Mouse (Mus musculus) thymus, postnatal 4 days (tissue): ENCODE measurements around the gene Ccl19.
"Not testable (repeated sequence)": the region's sequence is repeated elsewhere in the genome, so short reads cannot be mapped to it uniquely, and the experiment has no call there.

Source experiments
- DNase-seq: peaks from one replicate; pipeline ENCODE4 v3.0.0; 2021

The Ccl19 gene

DNA sequence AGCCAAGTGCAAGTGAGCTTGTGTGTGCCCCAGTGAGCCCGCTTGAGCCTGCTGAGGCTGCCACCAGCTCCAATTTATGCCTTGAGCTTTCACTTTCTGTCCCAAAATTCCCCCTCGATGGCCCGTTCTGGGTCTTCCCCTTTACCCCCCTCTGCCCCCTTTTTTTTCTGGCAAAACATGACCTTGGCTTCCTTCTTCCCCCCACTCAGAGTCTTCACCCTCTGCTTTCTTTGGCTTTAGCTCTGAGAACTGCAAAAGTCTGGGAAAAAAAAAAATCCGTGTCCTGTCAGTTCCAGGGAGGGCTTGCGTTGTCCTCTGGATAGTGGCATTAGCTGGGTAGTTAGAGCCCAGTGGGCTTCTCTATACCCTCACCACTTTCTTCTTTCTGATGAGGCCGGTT is at the start of gene Ccl19:
Gene Ccl19, minus strand, starts transcription at position 101 of the 400 bp plus-strand sequence.
- DNase-seq = not testable (repeated sequence)

DNA sequence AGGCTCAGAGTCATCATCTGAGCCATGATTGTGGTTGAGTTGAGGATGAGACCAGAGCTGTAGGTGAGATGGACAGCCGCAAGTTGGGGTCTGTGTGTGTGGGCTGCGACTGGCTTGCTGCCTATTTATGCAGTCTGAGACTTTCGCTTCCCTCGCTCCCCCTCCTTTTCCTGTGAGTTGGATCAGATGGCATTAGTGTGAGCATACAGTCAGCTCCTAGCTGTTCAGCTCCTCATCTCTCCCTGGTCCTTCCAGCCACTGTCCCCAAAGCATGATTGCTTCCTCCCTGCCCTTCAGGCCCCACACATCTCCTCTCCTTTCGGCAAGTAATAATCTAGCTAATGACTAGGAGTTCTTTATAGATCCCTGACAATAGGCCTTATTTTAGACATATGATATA is 17.5 kb upstream of the Ccl19 start, which contains the start of gene Ccl21a:
Gene Ccl21a, minus strand, starts transcription at position 101 of the 400 bp plus-strand sequence.
- not testable (repeated sequence) for DNase-seq

DNA sequence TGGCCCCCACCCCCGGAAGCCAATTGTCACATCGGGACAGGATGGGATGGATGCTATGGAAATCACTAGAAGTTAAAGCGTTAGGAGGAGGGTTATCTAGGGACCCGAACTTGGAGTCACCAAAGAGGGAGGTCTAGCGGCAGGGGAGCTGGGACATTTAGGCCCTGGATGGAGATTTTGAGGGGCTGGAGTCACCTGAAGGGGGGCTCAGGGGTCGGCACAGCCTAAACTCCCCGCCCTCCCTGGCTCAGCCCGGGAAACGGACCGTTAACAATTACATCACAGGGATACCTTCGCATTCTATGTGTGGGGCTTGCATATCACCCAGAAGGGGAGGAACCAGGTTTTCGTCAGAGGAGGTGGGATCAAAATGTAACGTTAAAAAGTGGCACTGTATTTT is 21.1 kb downstream of the Ccl19 start, which contains the start of gene 4930578G10Rik:
Gene 4930578G10Rik, plus strand, starts transcription at position 301 of the 400 bp plus-strand sequence.
- DNase-seq = not testable (repeated sequence)
